Mouse (Mus musculus): ENCODE measurements around the gene Cers5. TPM values are rescaled to one million over a fixed set of nuclear protein-coding genes. Genes with fewer than 3 reads are reported as not detected.
A peak's percentile ranks its signal among the peaks of the same experiment; 100 is the strongest.

Gene Cers5
- polyA plus RNA-seq, 1 experiment from 2014 or later: 46.8 TPM

GRCm38 (mm10) chr15:99807776-99808735, 35.4 kb upstream of the Cers5 start:
- no peak overlapping the region for H3K27ac ChIP-seq (ENCODE audit: low read length)
- no peak overlapping the region for H3K4me3 ChIP-seq (ENCODE audit: low read length)
- no peak for ATAC-seq
- H3K36me3 ChIP-seq (ENCODE audit: control insufficient read depth, insufficient read depth, low read length): peaks cover 5% of the 10 kb centered on the region; the same call in 1 of the 2 replicates
- no peaks in the 10 kb centered on the region for H3K27me3 ChIP-seq (replicated peaks; ENCODE audit: control insufficient read depth, insufficient read depth, low read length)
- H3K9me3 ChIP-seq (ENCODE audit: control insufficient read depth, low read length): no peaks in the 10 kb centered on the region
- no peak overlapping the region for H3K4me2 ChIP-seq (ENCODE audit: low read depth, low read length)
- 66% methylated on average over 21 of the region's 21 CpGs for WGBS
- H3K9ac ChIP-seq (ENCODE audit: low read depth, low read length): no peak overlapping the region
- H3K4me1 ChIP-seq (ENCODE audit: control insufficient read depth, insufficient read depth, low read length): peaks cover 19% of the 10 kb centered on the region

- no peak overlapping the region for H3K4me2 ChIP-seq (ENCODE audit: low read depth, low read length)
- no peak overlapping the region for H3K9ac ChIP-seq (ENCODE audit: low read depth, low read length)
- peaks cover 12% of the 10 kb centered on the region for H3K4me1 ChIP-seq (ENCODE audit: control insufficient read depth, insufficient read depth, low read length)
- H3K9me3 ChIP-seq (ENCODE audit: control insufficient read depth, low read length): no peaks in the 10 kb centered on the region
- peaks cover 13% of the 10 kb centered on the region for H3K36me3 ChIP-seq (ENCODE audit: control insufficient read depth, insufficient read depth, low read length)
- no peak overlapping the region for H3K27ac ChIP-seq (ENCODE audit: low read length)
- WGBS: 47% methylated on average over 7 of the region's 7 CpGs
- H3K4me3 ChIP-seq (ENCODE audit: low read length): no peak overlapping the region
- no peaks in the 10 kb centered on the region for H3K27me3 ChIP-seq (replicated peaks; ENCODE audit: control insufficient read depth, insufficient read depth, low read length)
- ATAC-seq: no peak
Observed at GRCm38 (mm10) chr15:99806171-99806570, 33.5 kb upstream of the Cers5 start.

GRCm38 (mm10) chr15:99805673-99806072, 33.0 kb upstream of the Cers5 start:
- H3K4me1 ChIP-seq (ENCODE audit: control insufficient read depth, insufficient read depth, low read length): peaks cover 10% of the 10 kb centered on the region; the same call in 1 of the 2 replicates
- H3K9ac ChIP-seq (ENCODE audit: low read depth, low read length): no peak overlapping the region
- H3K4me2 ChIP-seq (ENCODE audit: low read depth, low read length): no peak overlapping the region
- H3K9me3 ChIP-seq (ENCODE audit: control insufficient read depth, low read length): no peaks in the 10 kb centered on the region
- peaks cover 14% of the 10 kb centered on the region for H3K36me3 ChIP-seq (ENCODE audit: control insufficient read depth, insufficient read depth, low read length)
- no peaks in the 10 kb centered on the region for H3K27me3 ChIP-seq (replicated peaks; ENCODE audit: control insufficient read depth, insufficient read depth, low read length)
- no peak overlapping the region for H3K4me3 ChIP-seq (ENCODE audit: low read length)
- no peak for ATAC-seq
- no peak overlapping the region for H3K27ac ChIP-seq (ENCODE audit: low read length)
- 95% methylated on average over 4 of the region's 4 CpGs for WGBS

GRCm38 (mm10) chr15:99803186-99803644, 30.5 kb upstream of the Cers5 start:
- peak overlapping the region; percentile 26; the same call in 1 of the 2 replicates for H3K27ac ChIP-seq (ENCODE audit: low read length)
- ATAC-seq: peak; percentile 50; the same call in 1 of the 2 replicates
- H3K4me3 ChIP-seq (ENCODE audit: low read length): no peak overlapping the region
- no peak overlapping the region for H3K4me2 ChIP-seq (ENCODE audit: low read depth, low read length)
- 29% methylated on average over 6 of the region's 6 CpGs for WGBS
- H3K36me3 ChIP-seq (ENCODE audit: control insufficient read depth, insufficient read depth, low read length): peaks cover 23% of the 10 kb centered on the region
- H3K4me1 ChIP-seq (ENCODE audit: control insufficient read depth, insufficient read depth, low read length): peaks cover 8% of the 10 kb centered on the region; the same call in 1 of the 2 replicates
- H3K9me3 ChIP-seq (ENCODE audit: control insufficient read depth, low read length): no peaks in the 10 kb centered on the region
- H3K27me3 ChIP-seq (replicated peaks; ENCODE audit: control insufficient read depth, insufficient read depth, low read length): no peaks in the 10 kb centered on the region
- no peak overlapping the region for H3K9ac ChIP-seq (ENCODE audit: low read depth, low read length)

- no peak overlapping the region for H3K27ac ChIP-seq (ENCODE audit: low read length)
- peaks cover 8% of the 10 kb centered on the region; the same call in 1 of the 2 replicates for H3K4me1 ChIP-seq (ENCODE audit: control insufficient read depth, insufficient read depth, low read length)
- H3K9ac ChIP-seq (ENCODE audit: low read depth, low read length): no peak overlapping the region
- WGBS: 67% methylated on average over 24 of the region's 24 CpGs
- ATAC-seq: no peak
- no peaks in the 10 kb centered on the region for H3K9me3 ChIP-seq (ENCODE audit: control insufficient read depth, low read length)
- no peaks in the 10 kb centered on the region for H3K27me3 ChIP-seq (replicated peaks; ENCODE audit: control insufficient read depth, insufficient read depth, low read length)
- H3K36me3 ChIP-seq (ENCODE audit: control insufficient read depth, insufficient read depth, low read length): peaks cover 23% of the 10 kb centered on the region; the same call in 1 of the 2 replicates
- H3K4me3 ChIP-seq (ENCODE audit: low read length): no peak overlapping the region
- H3K4me2 ChIP-seq (ENCODE audit: low read depth, low read length): no peak overlapping the region
Observed at GRCm38 (mm10) chr15:99801885-99802572, 29.3 kb upstream of the Cers5 start.

- H3K36me3 ChIP-seq (ENCODE audit: control insufficient read depth, insufficient read depth, low read length): peaks cover 27% of the 10 kb centered on the region
- peaks cover 8% of the 10 kb centered on the region; the same call in 1 of the 2 replicates for H3K4me1 ChIP-seq (ENCODE audit: control insufficient read depth, insufficient read depth, low read length)
- no peak overlapping the region for H3K27ac ChIP-seq (ENCODE audit: low read length)
- no peak overlapping the region for H3K9ac ChIP-seq (ENCODE audit: low read depth, low read length)
- H3K27me3 ChIP-seq (replicated peaks; ENCODE audit: control insufficient read depth, insufficient read depth, low read length): no peaks in the 10 kb centered on the region
- 59% methylated on average over 6 of the region's 6 CpGs for WGBS
- H3K4me2 ChIP-seq (ENCODE audit: low read depth, low read length): no peak overlapping the region
- H3K4me3 ChIP-seq (ENCODE audit: low read length): no peak overlapping the region
- ATAC-seq: no peak
- no peaks in the 10 kb centered on the region for H3K9me3 ChIP-seq (ENCODE audit: control insufficient read depth, low read length)
Observed at GRCm38 (mm10) chr15:99799706-99800105, 27.0 kb upstream of the Cers5 start.

- no peak overlapping the region for H3K27ac ChIP-seq (ENCODE audit: low read length)
- H3K9me3 ChIP-seq (ENCODE audit: control insufficient read depth, low read length): no peaks in the 10 kb centered on the region
- H3K36me3 ChIP-seq (ENCODE audit: control insufficient read depth, insufficient read depth, low read length): peaks cover 36% of the 10 kb centered on the region
- no peak overlapping the region for H3K4me2 ChIP-seq (ENCODE audit: low read depth, low read length)
- H3K9ac ChIP-seq (ENCODE audit: low read depth, low read length): no peak overlapping the region
- 71% methylated on average over 5 of the region's 5 CpGs for WGBS
- H3K4me1 ChIP-seq (ENCODE audit: control insufficient read depth, insufficient read depth, low read length): peaks cover 3% of the 10 kb centered on the region; the same call in 1 of the 2 replicates
- ATAC-seq: no peak
- H3K4me3 ChIP-seq (ENCODE audit: low read length): no peak overlapping the region
- H3K27me3 ChIP-seq (replicated peaks; ENCODE audit: control insufficient read depth, insufficient read depth, low read length): no peaks in the 10 kb centered on the region
Observed at GRCm38 (mm10) chr15:99797898-99798297, 25.2 kb upstream of the Cers5 start.

- Histone ChIP-seq H3K27me3 (replicated peaks; ENCODE audit: control insufficient read depth, insufficient read depth, low read length) (no peaks in the 10 kb centered on the region), H3K36me3 (ENCODE audit: control insufficient read depth, insufficient read depth, low read length) (peaks cover 41% of the 10 kb centered on the region), H3K9ac (ENCODE audit: low read depth, low read length) (no peak overlapping the region), H3K4me2 (ENCODE audit: low read depth, low read length) (no peak overlapping the region), H3K4me3 (ENCODE audit: low read length) (no peak overlapping the region), H3K27ac (ENCODE audit: low read length) (no peak overlapping the region), H3K9me3 (ENCODE audit: control insufficient read depth, low read length) (no peaks in the 10 kb centered on the region), H3K4me1 (ENCODE audit: control insufficient read depth, insufficient read depth, low read length) (no peaks in the 10 kb centered on the region)
- no peak for ATAC-seq
- WGBS: 84% methylated on average over 9 of the region's 9 CpGs
Observed at GRCm38 (mm10) chr15:99796735-99797134, 24.1 kb upstream of the Cers5 start.

GRCm38 (mm10) chr15:99796066-99796465, 23.4 kb upstream of the Cers5 start:
- no peak overlapping the region for H3K27ac ChIP-seq (ENCODE audit: low read length)
- 77% methylated on average over 3 of the region's 3 CpGs for whole genome bisulfite sequencing
- H3K9ac ChIP-seq (ENCODE audit: low read depth, low read length): no peak overlapping the region
- no peaks in the 10 kb centered on the region for H3K9me3 ChIP-seq (ENCODE audit: control insufficient read depth, low read length)
- no peak overlapping the region for H3K4me3 ChIP-seq (ENCODE audit: low read length)
- H3K36me3 ChIP-seq (ENCODE audit: control insufficient read depth, insufficient read depth, low read length): peaks cover 36% of the 10 kb centered on the region
- no peaks in the 10 kb centered on the region for H3K27me3 ChIP-seq (replicated peaks; ENCODE audit: control insufficient read depth, insufficient read depth, low read length)
- no peak for ATAC-seq
- no peaks in the 10 kb centered on the region for H3K4me1 ChIP-seq (ENCODE audit: control insufficient read depth, insufficient read depth, low read length)
- H3K4me2 ChIP-seq (ENCODE audit: low read depth, low read length): no peak overlapping the region
